Mouse (Mus musculus) kidney, embryonic 16.5 days (tissue): ENCODE measurements around the gene Rdh9. TPM values are rescaled to one million over a fixed set of nuclear protein-coding genes. Genes with fewer than 3 reads are reported as not detected.
A peak's percentile ranks its signal among the peaks of the same experiment; 100 is the strongest.
"Not testable (repeated sequence)": the region's sequence is repeated elsewhere in the genome, so short reads cannot be mapped to it uniquely, and the experiment has no call there.

Experiments
- ATAC-seq: fragments of 200-750 bp; cut with Nextera tagmentation; 2 replicates; pipeline ENCODE4 v1.8.0; 2017; ENCODE audit warnings: moderate TSS enrichment; ENCODE audit not compliant: low FRiP score, low TSS enrichment
- H3K27ac ChIP-seq: fragments of 300-500 bp; sonication (generic); 2 replicates; pipeline ENCODE4 v1.5.1; 2014; ENCODE audit warnings: low read length
- H3K27me3 ChIP-seq: fragments of 300-500 bp; sonication (generic); 2 replicates; pipeline ENCODE4 v1.6.1; 2014; ENCODE audit warnings: low read length, control low read depth, mixed read lengths; ENCODE audit not compliant: insufficient read depth
- H3K36me3 ChIP-seq: fragments of 300-500 bp; sonication (generic); 2 replicates; pipeline ENCODE4 v1.6.1; 2014; ENCODE audit warnings: low read length, control low read depth, mixed read lengths; ENCODE audit not compliant: insufficient read depth
- H3K4me1 ChIP-seq: fragments of 300-500 bp; sonication (generic); 2 replicates; pipeline ENCODE4 v1.6.1; 2014; ENCODE audit warnings: low read length, control low read depth, mixed read lengths; ENCODE audit not compliant: insufficient read depth
- H3K4me2 ChIP-seq: fragments of 300-500 bp; sonication (generic); replicated peaks from 2 replicates; pipeline ENCODE4 v1.6.1; 2014; ENCODE audit warnings: low read depth, low read length
- H3K4me3 ChIP-seq: fragments of 300-500 bp; sonication (generic); 2 replicates; pipeline ENCODE4 v1.5.1; 2014; ENCODE audit warnings: mild to moderate bottlenecking, low read length
- H3K9ac ChIP-seq: fragments of 300-500 bp; sonication (generic); replicated peaks from 2 replicates; pipeline ENCODE4 v1.6.1; 2014; ENCODE audit warnings: low read length
- H3K9me3 ChIP-seq: fragments of 300-500 bp; sonication (generic); 2 replicates; pipeline ENCODE4 v1.6.1; 2016; ENCODE audit warnings: low read length, control low read depth
- WGBS: fragments of 180-500 bp; shearing (Covaris S2); extraction: QIAGEN DNeasy Blood & Tissue Kit; methylation state at CpG from one replicate; pipeline ENCODE4 v1.1.7; 2014; 5-methylcytosine and 5-hydroxymethylcytosine counted together
- polyA plus RNA-seq: library from polyadenylated mRNA; unstranded; fragments of >200 nt; fragmentation: Nextera tagmentation; extraction: Ambion mirVana; gene quantifications from 2 replicates; pipeline ENCODE4 v1.2.1, GENCODE M21; 2015

Rdh9 gene
- polyA plus RNA-seq, 1 experiment from 2014 or later = not detected

DNA sequence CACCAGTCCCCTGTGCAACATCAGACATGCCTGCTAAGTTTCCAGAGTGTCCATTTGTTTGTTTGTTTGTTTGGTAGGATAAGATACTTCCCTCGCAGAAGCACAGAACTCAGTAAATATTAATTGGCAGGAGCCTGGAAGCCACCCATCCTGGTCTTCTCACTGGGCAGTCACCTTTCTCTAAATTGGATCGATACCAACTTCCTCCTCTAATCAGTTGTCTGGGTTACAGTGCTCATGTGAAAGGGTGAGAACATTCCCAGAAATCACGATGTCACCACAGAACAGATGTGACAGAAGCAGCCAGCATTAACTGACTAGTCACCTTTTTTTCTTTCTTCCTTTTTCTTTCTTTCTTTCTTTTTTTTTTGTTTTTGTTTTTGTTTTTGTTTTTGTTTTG, 20.9 kb upstream of the Rdh9 start:
- Histone ChIP-seq H3K36me3 (no peaks in the 10 kb centered on the region), H3K9me3 (no peaks in the 10 kb centered on the region), H3K4me3 (no peak overlapping the region), H3K9ac (no peak overlapping the region), H3K27me3 (no peaks in the 10 kb centered on the region), H3K27ac (peak overlapping the region; percentile 5; the same call in 1 of the 2 replicates), H3K4me1 (peaks cover 24% of the 10 kb centered on the region), H3K4me2 (no peak overlapping the region)
- WGBS = 68% methylated on average over 3 of the region's 3 CpGs
- no peak for ATAC-seq

DNA sequence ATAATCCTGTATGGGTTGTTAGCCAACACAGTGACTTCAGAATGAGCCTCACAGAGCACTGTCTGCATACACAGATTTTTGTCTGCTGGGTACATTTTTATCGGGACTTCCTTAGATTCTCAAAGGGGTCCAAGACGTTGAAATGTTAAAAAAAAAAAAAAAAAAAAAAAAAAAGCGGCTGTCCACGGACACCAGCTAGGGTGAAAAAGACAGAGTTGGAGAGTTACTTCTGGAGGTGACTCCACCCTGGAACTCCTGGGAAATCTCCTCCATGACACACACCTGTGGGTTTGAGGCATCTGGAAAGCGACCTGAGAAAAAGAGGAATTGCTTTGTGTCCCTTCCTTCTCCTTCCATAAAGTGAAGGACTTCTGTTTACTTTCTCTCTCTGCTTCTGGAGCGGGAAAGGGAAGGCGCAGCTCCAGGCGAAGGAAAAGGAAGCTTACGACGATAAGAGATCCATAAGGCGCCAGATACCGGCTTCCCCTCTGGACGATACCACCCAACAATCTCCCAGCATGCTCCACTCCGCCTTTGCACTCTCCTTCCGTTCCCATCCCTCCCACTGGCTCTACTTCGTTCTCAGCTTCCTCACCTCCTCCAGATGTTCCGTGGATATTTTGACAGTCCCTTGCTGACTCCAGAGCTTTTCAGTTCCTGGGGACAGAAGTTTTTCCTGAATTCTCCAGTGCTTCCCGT, 20.3 kb upstream of the Rdh9 start:
- H3K4me1 ChIP-seq = peaks cover 23% of the 10 kb centered on the region
- no peaks in the 10 kb centered on the region for H3K9me3 ChIP-seq
- no peak for ATAC-seq
- peak overlapping the region; percentile 47 for H3K4me2 ChIP-seq
- 0 out of 2 replicates have a peak overlapping the region, but pooled peaks have one; percentile 26 for H3K9ac ChIP-seq
- 42% methylated on average over 18 of the region's 18 CpGs for WGBS
- H3K27me3 ChIP-seq = no peaks in the 10 kb centered on the region
- H3K36me3 ChIP-seq = no peaks in the 10 kb centered on the region
- peak overlapping the region; percentile 19 for H3K4me3 ChIP-seq
- H3K27ac ChIP-seq = no peak overlapping the region

DNA sequence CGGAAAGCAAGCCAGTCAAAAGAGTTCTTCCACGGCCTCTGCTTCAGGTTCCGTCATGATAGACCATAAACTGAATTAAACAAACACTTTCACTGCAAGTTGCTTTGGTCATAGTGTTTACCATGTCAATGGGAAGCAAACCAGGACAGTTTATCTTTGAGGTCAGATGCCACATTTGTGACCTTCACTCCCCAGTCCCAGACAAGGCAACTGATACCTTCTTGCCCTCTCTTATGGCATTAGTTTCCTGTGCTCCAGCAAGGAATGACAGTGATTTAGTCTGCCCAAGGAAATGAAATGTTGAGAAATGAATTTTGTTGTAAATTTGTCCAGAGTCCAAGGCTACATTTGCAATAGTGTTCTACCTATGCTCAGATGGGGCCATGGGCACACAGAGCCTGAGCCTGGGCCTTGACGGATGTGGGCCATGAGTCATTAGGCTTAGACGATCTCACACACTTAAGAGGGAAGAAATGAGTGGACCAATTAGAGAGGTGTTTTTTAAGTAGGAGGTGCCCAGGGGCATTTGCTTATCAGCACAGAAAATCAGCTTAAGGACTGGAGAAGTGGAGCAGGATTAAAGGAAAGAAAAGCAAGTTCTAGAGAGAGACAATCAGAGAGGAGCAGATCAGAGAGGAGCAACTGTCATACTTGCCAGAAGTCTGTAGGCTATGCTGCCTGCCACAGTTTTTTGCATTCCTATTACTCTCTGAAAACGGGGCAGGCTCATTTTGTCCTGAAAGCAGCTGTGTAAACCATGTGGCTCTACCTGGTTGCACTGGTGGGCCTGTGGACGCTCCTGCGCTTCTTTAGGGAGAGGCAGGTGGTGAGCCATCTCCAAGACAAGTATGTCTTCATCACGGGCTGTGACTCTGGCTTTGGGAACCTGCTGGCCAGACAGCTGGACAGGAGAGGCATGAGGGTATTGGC, 16.7 kb upstream of the Rdh9 start, which contains the start of the genes Rdh1 and Rdh16f1:
TSS of gene Rdh1 (plus strand) at position 541 of the 930 bp plus-strand sequence.
TSS of gene Rdh16f1 (plus strand) at position 607 of the 930 bp plus-strand sequence.
- Histone ChIP-seq H3K9me3 (no peaks in the 10 kb centered on the region), H3K4me2 (no peak within 1 kb of the TSS), H3K4me3 (no peak within 1 kb of the TSS), H3K27me3 (no peaks in the 10 kb centered on the region), H3K27ac (no peak within 1 kb of the TSS), H3K4me1 (peaks cover 17% of the 10 kb centered on the region), H3K9ac (no peak within 1 kb of the TSS), H3K36me3 (no peaks in the 10 kb centered on the region)
- no peak for ATAC-seq
- WGBS = 56% methylated on average over 9 of the region's 9 CpGs

DNA sequence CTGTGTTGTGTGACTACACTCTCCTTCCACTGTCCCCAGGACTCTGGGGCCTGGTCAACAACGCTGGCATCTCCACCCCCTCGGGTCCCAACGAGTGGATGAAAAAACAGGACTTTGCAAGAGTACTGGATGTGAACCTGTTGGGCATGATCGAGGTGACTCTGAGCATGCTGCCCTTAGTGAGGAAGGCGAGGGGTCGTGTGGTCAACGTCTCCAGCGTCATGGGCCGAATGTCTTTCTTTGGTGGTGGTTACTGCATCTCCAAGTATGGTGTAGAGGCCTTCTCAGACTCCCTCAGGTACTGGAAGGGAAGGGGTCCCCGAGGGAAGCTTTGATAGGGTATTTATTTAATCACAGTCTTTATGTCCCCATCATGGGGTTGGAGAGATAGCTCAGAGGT, 13.3 kb upstream of the Rdh9 start:
- H3K4me3 ChIP-seq, H3K36me3 ChIP-seq, H3K4me1 ChIP-seq, ATAC-seq, H3K9ac ChIP-seq, H3K9me3 ChIP-seq, H3K27me3 ChIP-seq, H3K4me2 ChIP-seq: not testable (repeated sequence)
- 90% methylated on average over 10 of the region's 10 CpGs for WGBS
- H3K27ac ChIP-seq = peak overlapping the region; percentile 10; the same call in 1 of the 2 replicates

DNA sequence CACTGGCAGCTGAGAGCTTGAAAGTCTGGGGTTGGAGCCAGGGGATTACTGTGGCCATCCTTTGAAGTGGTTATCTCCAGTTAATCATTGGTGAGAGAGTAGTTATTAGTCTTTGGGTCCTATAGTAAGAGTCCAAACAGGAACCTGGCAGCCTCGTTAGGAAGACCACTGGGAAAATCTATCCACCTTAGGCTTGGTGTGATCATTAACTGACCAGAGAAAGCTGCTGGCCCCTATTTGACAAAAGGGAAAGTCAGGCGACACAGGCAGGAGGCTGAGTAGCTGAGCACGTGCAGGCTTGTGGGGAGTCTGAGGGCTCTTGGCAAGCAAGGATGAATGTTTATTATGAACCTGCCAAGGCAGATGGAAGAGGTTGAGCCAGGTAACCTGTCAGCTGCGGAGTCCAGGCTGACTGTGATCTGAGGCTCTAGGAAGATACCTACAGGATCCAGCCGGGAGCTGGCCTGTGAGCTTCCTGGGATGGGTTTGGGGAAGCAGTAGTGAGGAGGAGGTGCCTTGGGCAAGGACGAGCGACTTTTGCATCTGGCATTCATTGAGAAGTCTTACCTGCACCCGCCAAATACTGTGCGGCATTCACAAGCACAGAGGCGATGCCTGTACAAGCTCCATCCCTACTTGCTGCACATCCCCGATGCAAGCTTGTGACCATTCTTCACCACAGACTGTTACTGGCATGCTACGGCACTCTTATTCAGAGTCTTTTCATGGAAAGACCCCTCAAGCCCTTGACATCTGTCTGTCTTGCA, 12.1 kb upstream of the Rdh9 start:
- Histone ChIP-seq H3K27me3 (no peaks in the 10 kb centered on the region), H3K4me3 (no peak overlapping the region), H3K9ac (peak overlapping the region; percentile 26; the same call in 1 of the 2 replicates), H3K4me1 (peaks cover 5% of the 10 kb centered on the region), H3K9me3 (no peaks in the 10 kb centered on the region), H3K27ac (peak overlapping the region; percentile 84), H3K4me2 (no peak overlapping the region), H3K36me3 (no peaks in the 10 kb centered on the region)
- peak; percentile 88 for ATAC-seq
- 55% methylated on average over 12 of the region's 12 CpGs for WGBS

DNA sequence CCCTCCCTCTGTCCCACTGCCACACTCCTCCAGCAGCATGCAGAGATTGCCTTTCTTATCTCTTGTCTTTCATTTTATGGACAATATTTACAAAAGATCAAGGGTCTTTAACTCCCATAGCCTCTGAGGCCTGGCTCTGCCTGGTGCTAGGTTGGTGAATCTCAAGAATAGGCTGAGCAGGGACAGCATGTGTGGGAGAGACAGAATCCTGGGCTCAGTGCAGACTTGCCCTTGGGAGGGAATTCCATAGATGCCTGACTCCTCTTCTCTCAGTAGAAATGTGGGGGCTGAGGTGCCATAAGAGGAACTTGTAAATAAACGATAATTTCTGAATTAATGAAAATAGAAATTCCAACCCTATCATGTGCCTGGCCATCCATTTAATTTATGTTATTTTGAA, 9.6 kb upstream of the Rdh9 start:
- Histone ChIP-seq H3K4me2 (no peak overlapping the region), H3K9me3 (no peaks in the 10 kb centered on the region), H3K36me3 (no peaks in the 10 kb centered on the region), H3K9ac (no peak overlapping the region), H3K27me3 (no peaks in the 10 kb centered on the region), H3K27ac (peak overlapping the region; percentile 35; the same call in 1 of the 2 replicates), H3K4me1 (peaks cover 5% of the 10 kb centered on the region), H3K4me3 (no peak overlapping the region)
- 68% methylated on average over 1 of the region's 1 CpGs for WGBS
- peak; percentile 50; the same call in 1 of the 2 replicates for ATAC-seq

DNA sequence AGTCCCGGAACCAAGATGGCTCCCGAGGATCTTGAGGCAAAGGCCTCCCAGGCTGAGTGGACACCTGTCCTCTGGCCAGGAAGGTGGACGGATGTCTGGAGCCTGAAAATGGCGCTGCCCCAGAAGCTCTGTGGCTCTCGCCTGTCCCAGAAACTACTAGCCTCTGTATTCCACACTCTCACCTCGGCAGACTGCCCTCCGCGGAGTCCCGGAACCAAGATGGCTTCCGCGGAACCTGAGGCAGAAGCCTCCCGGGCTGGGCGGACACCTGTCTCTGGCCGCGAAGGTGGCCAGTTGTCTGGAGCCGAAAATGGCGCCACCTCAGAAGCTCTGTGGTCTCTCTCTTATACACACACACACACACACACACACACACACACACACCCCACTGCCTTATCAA, 6.1 kb downstream of the Rdh9 start:
- not testable (repeated sequence) for H3K9ac ChIP-seq, H3K9me3 ChIP-seq, H3K27ac ChIP-seq, H3K36me3 ChIP-seq, H3K4me1 ChIP-seq, ATAC-seq, H3K27me3 ChIP-seq, H3K4me2 ChIP-seq, H3K4me3 ChIP-seq
- WGBS = 97% methylated on average over 17 of the region's 17 CpGs

DNA sequence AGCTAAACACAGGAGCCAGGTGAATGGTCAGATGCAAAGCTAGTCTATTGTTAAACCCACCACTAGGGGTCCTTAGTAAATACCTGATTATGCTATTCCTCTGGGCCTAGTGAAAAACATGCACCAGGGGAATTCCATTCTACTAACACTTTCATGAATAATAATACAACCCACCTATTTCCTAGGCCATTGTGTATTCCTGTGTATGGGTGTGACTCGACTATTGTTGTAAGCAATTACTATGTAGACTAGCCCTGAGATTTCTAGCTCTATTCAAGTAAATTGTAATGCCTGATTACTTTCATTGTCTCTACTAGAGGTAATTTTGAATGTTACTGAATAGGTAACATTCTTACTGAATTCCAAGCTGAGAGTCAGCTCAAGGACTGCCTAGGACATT, 9.2 kb downstream of the Rdh9 start:
- not testable (repeated sequence) for H3K4me1 ChIP-seq, H3K4me3 ChIP-seq, H3K4me2 ChIP-seq, H3K9me3 ChIP-seq, ATAC-seq, H3K36me3 ChIP-seq, H3K27me3 ChIP-seq, H3K27ac ChIP-seq, H3K9ac ChIP-seq
- 86% methylated on average over 1 of the region's 1 CpGs for WGBS

DNA sequence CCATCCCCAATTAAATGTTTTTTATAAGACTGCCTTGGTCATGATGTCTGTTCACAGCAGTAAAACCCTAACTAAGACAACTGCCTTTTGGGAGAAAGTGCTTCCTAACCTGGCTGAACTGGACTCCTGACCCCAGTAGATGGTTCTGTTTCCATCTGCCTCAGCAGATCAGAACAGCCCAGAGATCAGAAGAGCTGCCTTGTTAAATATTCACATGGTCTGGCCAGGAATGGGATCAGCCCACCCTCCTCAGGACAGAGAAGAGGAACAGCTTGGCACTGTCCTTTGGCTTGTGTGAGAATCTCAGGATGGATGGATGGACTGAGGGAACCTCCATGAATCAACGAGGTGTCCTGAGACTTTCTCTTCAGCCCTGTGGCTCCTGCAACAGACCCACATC, 23.1 kb downstream of the Rdh9 start:
- ATAC-seq = peak; percentile 59; the same call in 1 of the 2 replicates
- H3K36me3 ChIP-seq = no peaks in the 10 kb centered on the region
- H3K9ac ChIP-seq = no peak overlapping the region
- no peaks in the 10 kb centered on the region for H3K27me3 ChIP-seq
- H3K4me1 ChIP-seq = no peaks in the 10 kb centered on the region
- WGBS = 80% methylated on average over 1 of the region's 1 CpGs
- no peak overlapping the region for H3K4me2 ChIP-seq
- peaks cover 4% of the 10 kb centered on the region for H3K9me3 ChIP-seq
- no peak overlapping the region for H3K4me3 ChIP-seq
- H3K27ac ChIP-seq = no peak overlapping the region
